Mouse (Mus musculus): Measurements from ENCODE around the gene Gm7879.
"Not testable (repeated sequence)": the region's sequence is repeated elsewhere in the genome, so short reads cannot be mapped to it uniquely, and the experiment has no call there.

Gene Gm7879

GRCm38 (mm10) chr5:43912844-43913243 lies at the start of gene Gm7879:
Gene Gm7879, plus strand, starts transcription at chr5:43913144.
- DNase-seq (ENCODE audit: low spot score), result not testable (repeated sequence)

GRCm38 (mm10) chr5:43863642-43864041 lies 49.3 kb upstream of the Gm7879 start:
- no peak for DNase-seq (ENCODE audit: low spot score)

- no peak for DNase-seq (ENCODE audit: low spot score)
These were observed 47.6 kb upstream of the Gm7879 start for GRCm38 (mm10) chr5:43865316-43865715.

- no peak for DNase-seq (ENCODE audit: low spot score)
These were observed 44.7 kb upstream of the Gm7879 start, which contains the start of gene Cd38 for GRCm38 (mm10) chr5:43868253-43868652. Gene Cd38, plus strand, starts transcription at chr5:43868553.

- no peak for DNase-seq (ENCODE audit: low spot score)
These were observed 44.0 kb upstream of the Gm7879 start for GRCm38 (mm10) chr5:43868711-43869600.

GRCm38 (mm10) chr5:43871845-43872244 lies 41.1 kb upstream of the Gm7879 start:
- DNase-seq (ENCODE audit: low spot score), result no peak

GRCm38 (mm10) chr5:43872652-43873051 lies 40.3 kb upstream of the Gm7879 start:
- DNase-seq (ENCODE audit: low spot score), result no peak

- no peak for DNase-seq (ENCODE audit: low spot score)
These were observed 30.9 kb upstream of the Gm7879 start for GRCm38 (mm10) chr5:43882034-43882433.

GRCm38 (mm10) chr5:43885060-43885820 lies 27.7 kb upstream of the Gm7879 start:
- DNase-seq (ENCODE audit: low spot score), result no peak

- no peak for DNase-seq (ENCODE audit: low spot score)
These were observed 20.6 kb upstream of the Gm7879 start for GRCm38 (mm10) chr5:43892386-43892785.

GRCm38 (mm10) chr5:43894113-43894512 lies 18.8 kb upstream of the Gm7879 start:
- DNase-seq (ENCODE audit: low spot score), result peak; percentile 22

GRCm38 (mm10) chr5:43895931-43896330 lies 17.0 kb upstream of the Gm7879 start:
- no peak for DNase-seq (ENCODE audit: low spot score)

- DNase-seq (ENCODE audit: low spot score), result no peak
These were observed 8.3 kb upstream of the Gm7879 start for GRCm38 (mm10) chr5:43904685-43905084.

- no peak for DNase-seq (ENCODE audit: low spot score)
These were observed 3.7 kb upstream of the Gm7879 start for GRCm38 (mm10) chr5:43909213-43909612.

- DNase-seq (ENCODE audit: low spot score), result no peak
These were observed 2.9 kb upstream of the Gm7879 start for GRCm38 (mm10) chr5:43910006-43910405.

GRCm38 (mm10) chr5:43915261-43915886 lies 2.4 kb downstream of the Gm7879 start:
- no peak for DNase-seq (ENCODE audit: low spot score)

- DNase-seq (ENCODE audit: low spot score), result no peak
These were observed 8.9 kb downstream of the Gm7879 start for GRCm38 (mm10) chr5:43921877-43922276.

GRCm38 (mm10) chr5:43923933-43924332 lies 11.0 kb downstream of the Gm7879 start:
- DNase-seq (ENCODE audit: low spot score), result peak; percentile 17

- no peak for DNase-seq (ENCODE audit: low spot score)
These were observed 14.8 kb downstream of the Gm7879 start for GRCm38 (mm10) chr5:43927729-43928128.

GRCm38 (mm10) chr5:43933269-43933668 lies 20.3 kb downstream of the Gm7879 start:
- DNase-seq (ENCODE audit: low spot score), result no peak

GRCm38 (mm10) chr5:43947330-43947977 lies 34.5 kb downstream of the Gm7879 start:
- no peak for DNase-seq (ENCODE audit: low spot score)
